Mouse (Mus musculus): Measurements from ENCODE around the gene Olfr935. TPM values are rescaled to one million over a fixed set of nuclear protein-coding genes. Genes with fewer than 3 reads are reported as not detected.

The Olfr935 gene
- polyA plus RNA-seq (2015; fragmentation: Nextera tagmentation; extraction: Ambion mirVana), result not detected in 2 replicates

- no peaks in the 10 kb centered on the region for H3K36me3 ChIP-seq
- H3K9me3 ChIP-seq, result no peaks in the 10 kb centered on the region
- H3K27me3 ChIP-seq, result no peaks in the 10 kb centered on the region
- no peak for ATAC-seq
- H3K4me3 ChIP-seq (replicated peaks), result no peak within 1 kb of the TSS
- WGBS, result 83% methylated on average over 2 of the region's 2 CpGs
- H3K27ac ChIP-seq, result no peak within 1 kb of the TSS
- no peak within 1 kb of the TSS for H3K4me2 ChIP-seq (replicated peaks)
- H3K9ac ChIP-seq (replicated peaks), result no peak within 1 kb of the TSS
- H3K4me1 ChIP-seq (replicated peaks), result no peaks in the 10 kb centered on the region
Measured at GRCm38 (mm10) chr9:38999583-38999982, at the start of gene Olfr935. Gene Olfr935 (minus strand): TSS chr9:38999683.

GRCm38 (mm10) chr9:39023277-39023676, 23.8 kb upstream of the Olfr935 start, which contains the start of gene Olfr146:
Gene Olfr146 (minus strand): TSS chr9:39023377.
- WGBS, result 84% methylated on average over 1 of the region's 1 CpGs
- no peak within 1 kb of the TSS for H3K27ac ChIP-seq
- H3K4me1 ChIP-seq (replicated peaks), result no peaks in the 10 kb centered on the region
- H3K9me3 ChIP-seq, result no peaks in the 10 kb centered on the region
- H3K4me3 ChIP-seq (replicated peaks), result no peak within 1 kb of the TSS
- no peak within 1 kb of the TSS for H3K9ac ChIP-seq (replicated peaks)
- ATAC-seq, result no peak
- H3K36me3 ChIP-seq, result no peaks in the 10 kb centered on the region
- H3K27me3 ChIP-seq, result no peaks in the 10 kb centered on the region
- H3K4me2 ChIP-seq (replicated peaks), result no peak within 1 kb of the TSS

GRCm38 (mm10) chr9:38988215-38988614, 11.3 kb downstream of the Olfr935 start, which contains the start of gene Olfr934:
Gene Olfr934 (minus strand): TSS chr9:38988315.
- no peaks in the 10 kb centered on the region for H3K4me1 ChIP-seq (replicated peaks)

DNA sequence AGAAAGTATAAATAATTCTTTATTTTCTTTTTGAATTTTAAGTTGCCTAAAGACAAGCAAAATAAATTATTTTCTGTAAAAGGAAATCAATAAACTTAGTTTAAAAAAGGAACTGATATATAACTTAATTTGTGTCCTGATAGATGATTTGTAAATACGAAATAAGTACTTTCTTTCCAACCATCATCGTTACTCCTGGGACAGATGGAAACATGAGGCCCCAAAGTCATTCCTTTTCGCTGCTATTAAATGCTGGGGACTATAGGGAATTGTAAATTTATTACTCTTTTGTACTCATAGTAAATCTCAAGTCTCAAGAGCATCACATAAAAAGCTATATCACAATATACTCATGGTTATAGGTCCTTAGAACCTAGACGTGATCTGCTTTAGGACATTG, 27.5 kb downstream of the Olfr935 start, which contains the start of gene Olfr933:
Gene Olfr933, plus strand, starts transcription at position 301 of the 400 bp plus-strand sequence.
- 86% methylated on average over 4 of the region's 4 CpGs for WGBS
- H3K36me3 ChIP-seq, result no peaks in the 10 kb centered on the region
- H3K4me2 ChIP-seq (replicated peaks), result no peak within 1 kb of the TSS
- H3K4me3 ChIP-seq (replicated peaks), result no peak within 1 kb of the TSS
- H3K9ac ChIP-seq (replicated peaks), result no peak within 1 kb of the TSS
- ATAC-seq, result no peak
- H3K27me3 ChIP-seq, result no peaks in the 10 kb centered on the region
- no peaks in the 10 kb centered on the region for H3K9me3 ChIP-seq
- no peaks in the 10 kb centered on the region for H3K4me1 ChIP-seq (replicated peaks)
- no peak within 1 kb of the TSS for H3K27ac ChIP-seq

More at GRCm38 (mm10) chr9:38988215-38988614, 11.3 kb downstream of the Olfr935 start, which contains the start of gene Olfr934:
- H3K27ac ChIP-seq, result no peak within 1 kb of the TSS
- H3K4me2 ChIP-seq (replicated peaks), result no peak within 1 kb of the TSS
- 90% methylated on average over 2 of the region's 2 CpGs for WGBS
- no peaks in the 10 kb centered on the region for H3K27me3 ChIP-seq
- no peaks in the 10 kb centered on the region for H3K36me3 ChIP-seq
- no peak within 1 kb of the TSS for H3K4me3 ChIP-seq (replicated peaks)
- no peak within 1 kb of the TSS for H3K9ac ChIP-seq (replicated peaks)
- no peaks in the 10 kb centered on the region for H3K9me3 ChIP-seq
- ATAC-seq, result no peak

DNA sequence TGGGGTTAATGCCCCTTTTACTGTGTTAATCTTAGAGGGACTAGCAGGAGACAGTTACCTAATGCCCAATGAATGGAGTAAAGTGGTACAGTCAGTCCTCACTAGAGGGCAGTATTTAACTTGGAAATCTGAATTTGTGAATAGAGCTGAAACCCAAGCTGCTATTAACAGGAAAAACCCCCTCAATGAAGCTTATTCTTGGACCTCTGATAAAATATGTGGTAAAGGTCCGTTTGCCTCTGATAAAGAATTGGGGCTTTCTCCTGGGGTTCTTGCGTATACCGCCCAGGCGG, 45.4 kb downstream of the Olfr935 start:
- Histone ChIP-seq H3K4me2 (replicated peaks) (no peak overlapping the region), H3K9me3 (no peaks in the 10 kb centered on the region), H3K27me3 (no peaks in the 10 kb centered on the region), H3K4me1 (replicated peaks) (no peaks in the 10 kb centered on the region), H3K4me3 (replicated peaks) (no peak overlapping the region), H3K27ac (no peak overlapping the region), H3K9ac (replicated peaks) (no peak overlapping the region), H3K36me3 (no peaks in the 10 kb centered on the region)
- ATAC-seq, result no peak
- WGBS, result 86% methylated on average over 4 of the region's 4 CpGs

DNA sequence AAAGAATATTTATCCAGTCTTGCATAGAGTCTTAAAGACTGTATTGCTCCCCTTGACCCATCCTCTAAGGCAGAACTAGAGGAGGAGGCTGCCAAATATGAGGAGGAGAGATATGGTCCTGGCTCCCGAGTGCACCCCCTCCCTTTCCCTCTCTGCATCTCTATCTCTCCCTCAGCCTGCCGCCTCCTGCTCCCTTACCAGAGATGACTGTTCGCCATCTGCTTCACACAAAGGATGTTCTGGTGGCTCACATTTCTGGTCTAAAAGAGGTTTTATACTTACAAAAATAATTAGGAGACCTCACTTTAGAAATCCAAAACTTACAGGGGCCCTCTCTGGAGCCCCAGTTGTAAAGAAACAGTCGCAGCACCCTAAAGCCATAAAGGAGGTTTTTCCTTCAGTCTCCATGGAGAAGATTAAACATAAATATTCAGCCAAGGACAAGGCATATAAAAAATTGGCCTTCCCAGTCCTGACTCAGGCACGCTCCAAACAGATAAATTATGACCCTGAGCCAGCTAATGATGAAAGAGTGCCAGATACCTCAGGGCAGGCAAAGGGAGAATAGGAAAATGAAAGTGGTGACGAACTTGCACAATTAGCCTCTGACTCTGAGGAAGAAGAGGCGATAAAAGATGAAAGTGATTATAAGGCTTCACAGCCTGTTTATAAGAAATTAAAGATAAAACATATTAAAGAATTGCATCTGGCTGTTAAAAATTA, 45.9 kb downstream of the Olfr935 start:
- no peak for ATAC-seq

More for the DNA sequence above, 45.9 kb downstream of the Olfr935 start:
- no peaks in the 10 kb centered on the region for H3K36me3 ChIP-seq
- 88% methylated on average over 7 of the region's 7 CpGs for WGBS
- no peak overlapping the region for H3K4me3 ChIP-seq (replicated peaks)
- no peaks in the 10 kb centered on the region for H3K9me3 ChIP-seq
- H3K4me1 ChIP-seq (replicated peaks), result no peaks in the 10 kb centered on the region
- no peak overlapping the region for H3K9ac ChIP-seq (replicated peaks)
- H3K27me3 ChIP-seq, result no peaks in the 10 kb centered on the region
- no peak overlapping the region for H3K4me2 ChIP-seq (replicated peaks)
- H3K27ac ChIP-seq, result no peak overlapping the region

Small RNAs within 50 kb of the gene (microRNA-seq; reads per million reads assigned to microRNA genes)
- not detected for gene Gm25529

Other genes starting within 250 kb of the Olfr935 start
- gene Olfr920, start 247.4 kb downstream of the Olfr935 start, polyA plus RNA-seq (2015; fragmentation: Nextera tagmentation; extraction: Ambion mirVana), result not detected in 2 replicates
- gene Olfr921, start 226.6 kb downstream of the Olfr935 start, polyA plus RNA-seq (2015; fragmentation: Nextera tagmentation; extraction: Ambion mirVana), result not detected in 2 replicates
- not detected in 2 replicates for gene Olfr922, start 185.1 kb downstream of the Olfr935 start, polyA plus RNA-seq (2015; fragmentation: Nextera tagmentation; extraction: Ambion mirVana)
- gene Olfr923, start 173.1 kb downstream of the Olfr935 start, polyA plus RNA-seq (2015; fragmentation: Nextera tagmentation; extraction: Ambion mirVana), result not detected in 2 replicates
- not detected in 2 replicates for gene Olfr924, start 155.2 kb downstream of the Olfr935 start, polyA plus RNA-seq (2015; fragmentation: Nextera tagmentation; extraction: Ambion mirVana)
- not detected in 2 replicates for gene Olfr26, start 144.6 kb downstream of the Olfr935 start, polyA plus RNA-seq (2015; fragmentation: Nextera tagmentation; extraction: Ambion mirVana)
- not detected in 2 replicates for gene Olfr926, start 122.6 kb downstream of the Olfr935 start, polyA plus RNA-seq (2015; fragmentation: Nextera tagmentation; extraction: Ambion mirVana)
- not detected in 2 replicates for gene Olfr930, start 69.9 kb downstream of the Olfr935 start, polyA plus RNA-seq (2015; fragmentation: Nextera tagmentation; extraction: Ambion mirVana)
- gene Olfr933, start 27.4 kb downstream of the Olfr935 start, polyA plus RNA-seq (2015; fragmentation: Nextera tagmentation; extraction: Ambion mirVana), result not detected in 2 replicates
- not detected in 2 replicates for gene Olfr934, start 11.4 kb downstream of the Olfr935 start, polyA plus RNA-seq (2015; fragmentation: Nextera tagmentation; extraction: Ambion mirVana)
- not detected in 2 replicates for gene Olfr146, start 23.7 kb upstream of the Olfr935 start, polyA plus RNA-seq (2015; fragmentation: Nextera tagmentation; extraction: Ambion mirVana)
- not detected in 2 replicates for gene Olfr937, start 65.3 kb upstream of the Olfr935 start, polyA plus RNA-seq (2015; fragmentation: Nextera tagmentation; extraction: Ambion mirVana)
- not detected in 2 replicates for gene Olfr938, start 79.2 kb upstream of the Olfr935 start, polyA plus RNA-seq (2015; fragmentation: Nextera tagmentation; extraction: Ambion mirVana)
- not detected in 2 replicates for gene Olfr27, start 128.4 kb upstream of the Olfr935 start, polyA plus RNA-seq (2015; fragmentation: Nextera tagmentation; extraction: Ambion mirVana)
- not detected in 2 replicates for gene Olfr943, start 166.6 kb upstream of the Olfr935 start, polyA plus RNA-seq (2015; fragmentation: Nextera tagmentation; extraction: Ambion mirVana)
- not detected in 2 replicates for gene Olfr944, start 202.2 kb upstream of the Olfr935 start, polyA plus RNA-seq (2015; fragmentation: Nextera tagmentation; extraction: Ambion mirVana)